Mouse (Mus musculus) thymus, adult 2 months (tissue): ENCODE measurements around the gene Plekha3. TPM values are rescaled to one million over a fixed set of nuclear protein-coding genes. Genes with fewer than 3 reads are reported as not detected.

Experiments
- DNase-seq: peaks from one replicate; pipeline ENCODE4 v3.0.0; 2021
- H3K27ac ChIP-seq: fragments of 200-500 bp; 2 replicates; pipeline ENCODE4 v1.5.1; 2012; ENCODE audit warnings: low read length, control low read depth; ENCODE audit not compliant: control insufficient read depth, insufficient read depth
- H3K27me3 ChIP-seq: fragments of 200-500 bp; 2 replicates; pipeline ENCODE4 v1.6.1; 2012; ENCODE audit warnings: mild to moderate bottlenecking, low read length, moderate library complexity, mixed read lengths; ENCODE audit not compliant: control insufficient read depth, insufficient read depth
- H3K36me3 ChIP-seq: fragments of 200-500 bp; 2 replicates; pipeline ENCODE4 v1.6.1; 2012; ENCODE audit warnings: mild to moderate bottlenecking, low read length, moderate library complexity; ENCODE audit not compliant: control insufficient read depth, insufficient read depth
- H3K4me1 ChIP-seq: fragments of 200-500 bp; replicated peaks from 2 replicates; pipeline ENCODE4 v1.6.1; 2012; ENCODE audit warnings: low read length; ENCODE audit not compliant: control insufficient read depth, insufficient read depth
- H3K4me3 ChIP-seq: fragments of 200-500 bp; 2 replicates; pipeline ENCODE4 v1.5.1; 2012; ENCODE audit warnings: mild to moderate bottlenecking, low read length, control low read depth, moderate library complexity; ENCODE audit not compliant: control insufficient read depth, insufficient read depth
- CTCF ChIP-seq: fragments of 200-500 bp; IDR thresholded peaks from 2 replicates; pipeline ENCODE4 v1.5.1; 2012; ENCODE audit warnings: mild to moderate bottlenecking, control low read depth, low read length, moderate library complexity, borderline replicate concordance; ENCODE audit not compliant: control insufficient read depth, poor library complexity, insufficient read depth; ENCODE audit errors: extremely low read depth
- POLR2A ChIP-seq: fragments of 200-500 bp; IDR thresholded peaks from 2 replicates; pipeline ENCODE4 v1.6.1; 2012; ENCODE audit warnings: mild to moderate bottlenecking, low read length, control low read depth, moderate library complexity; ENCODE audit not compliant: control insufficient read depth, poor library complexity, insufficient read depth; ENCODE audit errors: extremely low read depth
- WGBS: fragments of 180-500 bp; shearing (Covaris S2); methylation state at CpG from one replicate; pipeline ENCODE4 v1.1.7; 2018; 5-methylcytosine and 5-hydroxymethylcytosine counted together
- polyA plus RNA-seq: library from polyadenylated mRNA; depleted of rRNA; stranded (reverse); fragments of >200 nt; gene quantifications from 2 replicates; pipeline ENCODE4 v1.2.3, GENCODE M21; 2012

Plekha3 gene
- polyA plus RNA-seq, 1 experiment = 13.7 TPM

GRCm38 (mm10) chr2:76688162-76688561, 13.1 kb downstream of the Plekha3 start:
- no peak for TF ChIP-seq CTCF
- Histone ChIP-seq H3K4me1 (no peaks in the 10 kb centered on the region), H3K4me3 (no peak overlapping the region), H3K27ac (no peak overlapping the region; the same call in 1 of the 2 replicates), H3K27me3 (no peaks in the 10 kb centered on the region), H3K36me3 (peaks cover 58% of the 10 kb centered on the region)
- DNase-seq = no peak
- WGBS = 91% methylated on average over 7 of the region's 7 CpGs

GRCm38 (mm10) chr2:76690436-76691204, 15.5 kb downstream of the Plekha3 start:
- Histone ChIP-seq H3K36me3 (peaks cover 54% of the 10 kb centered on the region), H3K4me3 (no peak overlapping the region), H3K27ac (no peak overlapping the region), H3K27me3 (no peaks in the 10 kb centered on the region), H3K4me1 (no peaks in the 10 kb centered on the region)
- DNase-seq = no peak
- TF ChIP-seq POLR2A (no peak), CTCF (no peak)
- 88% methylated on average over 12 of the region's 12 CpGs for WGBS

GRCm38 (mm10) chr2:76693765-76694164, 18.7 kb downstream of the Plekha3 start:
- DNase-seq = no peak
- 97% methylated on average over 5 of the region's 5 CpGs for WGBS
- no peak overlapping the region for H3K27ac ChIP-seq
- no peak for TF ChIP-seq POLR2A
- no peak for TF ChIP-seq CTCF
- H3K4me1 ChIP-seq = no peaks in the 10 kb centered on the region
- H3K36me3 ChIP-seq = peaks cover 35% of the 10 kb centered on the region
- no peaks in the 10 kb centered on the region for H3K27me3 ChIP-seq
- no peak overlapping the region for H3K4me3 ChIP-seq

- TF ChIP-seq POLR2A = no peak
- TF ChIP-seq CTCF = no peak
- Histone ChIP-seq H3K36me3 (peaks cover 35% of the 10 kb centered on the region), H3K4me3 (no peak overlapping the region), H3K27me3 (no peaks in the 10 kb centered on the region), H3K27ac (no peak overlapping the region), H3K4me1 (no peaks in the 10 kb centered on the region)
- 75% methylated on average over 6 of the region's 6 CpGs for WGBS
- DNase-seq = no peak
Observed at GRCm38 (mm10) chr2:76695290-76695689, 20.2 kb downstream of the Plekha3 start.

GRCm38 (mm10) chr2:76702188-76702587, 27.1 kb downstream of the Plekha3 start:
- no peak for TF ChIP-seq CTCF
- TF ChIP-seq POLR2A = no peak
- Histone ChIP-seq H3K36me3 (no peaks in the 10 kb centered on the region), H3K4me1 (no peaks in the 10 kb centered on the region), H3K4me3 (no peak overlapping the region), H3K27ac (no peak overlapping the region), H3K27me3 (no peaks in the 10 kb centered on the region)
- DNase-seq = no peak
- 96% methylated on average over 3 of the region's 3 CpGs for WGBS

GRCm38 (mm10) chr2:76702751-76703150, 27.7 kb downstream of the Plekha3 start:
- no peaks in the 10 kb centered on the region for H3K36me3 ChIP-seq
- no peaks in the 10 kb centered on the region for H3K27me3 ChIP-seq
- no peak for TF ChIP-seq CTCF
- no peak for TF ChIP-seq POLR2A
- H3K4me1 ChIP-seq = no peaks in the 10 kb centered on the region
- H3K27ac ChIP-seq = no peak overlapping the region
- WGBS = 96% methylated on average over 5 of the region's 5 CpGs
- no peak overlapping the region for H3K4me3 ChIP-seq
- DNase-seq = no peak

GRCm38 (mm10) chr2:76705655-76706054, 30.6 kb downstream of the Plekha3 start:
- WGBS = 98% methylated on average over 13 of the region's 13 CpGs
- Histone ChIP-seq H3K4me3 (no peak overlapping the region), H3K4me1 (no peaks in the 10 kb centered on the region), H3K27me3 (no peaks in the 10 kb centered on the region), H3K36me3 (no peaks in the 10 kb centered on the region), H3K27ac (no peak overlapping the region)
- no peak for TF ChIP-seq POLR2A
- no peak for DNase-seq
